Mouse (Mus musculus) monocyte, adult 59 days (primary cell): ENCODE data around the gene Gm35549. TPM values are rescaled to one million over a fixed set of nuclear protein-coding genes. Genes with fewer than 3 reads are reported as not detected.

Source experiments
- total RNA-seq, 2 experiments: library from RNA; stranded (reverse); gene quantifications; one replicate each; pipeline ENCODE4 v1.2.4; 2023

The Gm35549 gene
- not detected for total RNA-seq

DNA sequence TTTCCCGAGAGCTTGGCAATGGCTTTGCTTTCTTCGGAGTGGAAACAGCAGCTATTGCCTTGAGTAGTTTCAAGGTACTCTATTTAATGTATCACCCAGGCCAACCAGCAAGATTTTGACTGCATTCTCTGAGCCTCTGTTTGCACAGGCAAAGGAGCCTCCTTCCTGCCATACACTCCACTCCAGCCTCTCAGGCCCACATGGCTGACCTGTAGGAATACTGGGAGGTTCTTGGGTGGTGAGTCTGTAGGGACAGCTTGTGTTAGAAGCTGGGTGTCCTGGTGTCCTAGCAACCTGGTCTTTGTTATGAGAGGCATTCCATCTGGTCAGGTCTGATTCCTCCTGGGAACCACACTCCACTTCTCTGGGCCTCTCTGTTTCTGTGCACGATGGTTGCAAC, at the start of gene Gm35549:
Gene Gm35549, minus strand, starts transcription at position 276 of the 400 bp plus-strand sequence.

DNA sequence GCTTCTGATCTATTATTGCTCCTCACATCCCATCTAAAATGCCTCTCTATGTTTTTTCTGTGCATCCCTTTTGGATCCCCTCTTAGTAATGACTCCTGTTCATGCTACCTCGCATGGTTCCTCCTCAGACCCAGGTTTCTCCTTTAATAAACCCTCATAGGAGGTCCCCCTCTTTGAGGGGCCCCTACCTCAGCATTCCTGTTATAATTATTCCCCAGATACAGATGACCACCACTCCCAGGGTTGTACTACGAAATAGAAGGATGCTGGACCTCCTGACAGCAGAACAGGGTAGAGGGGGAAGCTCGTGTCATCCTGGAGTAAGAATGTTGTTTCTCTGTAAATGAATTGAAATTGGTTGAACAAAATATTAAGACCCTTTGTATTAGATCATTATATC, 41.5 kb upstream of the Gm35549 start, which contains the start of gene Zkscan7:
Gene Zkscan7, plus strand, starts transcription at position 301 of the 400 bp plus-strand sequence.

DNA sequence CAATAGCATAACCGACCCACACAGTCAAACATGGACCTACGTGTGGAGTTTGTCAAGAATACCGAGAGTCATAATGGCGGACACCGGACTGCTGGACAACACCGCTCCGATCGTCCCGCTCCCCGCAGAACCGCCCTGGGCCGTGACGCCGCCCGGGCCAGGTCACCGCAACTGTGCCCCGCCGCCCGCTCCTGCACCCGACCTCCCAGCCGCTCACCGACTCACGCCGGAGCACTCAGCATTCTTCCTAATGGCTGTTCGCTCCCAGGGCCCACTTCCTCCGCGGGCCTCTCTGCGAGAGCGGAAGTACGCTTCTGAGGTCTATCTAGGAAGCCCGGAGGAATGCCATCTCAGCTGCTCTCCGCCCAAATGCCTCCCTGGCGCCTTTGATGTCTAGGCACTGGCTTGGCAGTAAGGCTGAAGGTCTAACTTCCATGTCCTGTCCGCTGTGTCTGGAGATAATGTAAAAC, 21.9 kb upstream of the Gm35549 start, which contains the start of gene Zfp445:
Gene Zfp445, minus strand, starts transcription at position 310 of the 470 bp plus-strand sequence.

DNA sequence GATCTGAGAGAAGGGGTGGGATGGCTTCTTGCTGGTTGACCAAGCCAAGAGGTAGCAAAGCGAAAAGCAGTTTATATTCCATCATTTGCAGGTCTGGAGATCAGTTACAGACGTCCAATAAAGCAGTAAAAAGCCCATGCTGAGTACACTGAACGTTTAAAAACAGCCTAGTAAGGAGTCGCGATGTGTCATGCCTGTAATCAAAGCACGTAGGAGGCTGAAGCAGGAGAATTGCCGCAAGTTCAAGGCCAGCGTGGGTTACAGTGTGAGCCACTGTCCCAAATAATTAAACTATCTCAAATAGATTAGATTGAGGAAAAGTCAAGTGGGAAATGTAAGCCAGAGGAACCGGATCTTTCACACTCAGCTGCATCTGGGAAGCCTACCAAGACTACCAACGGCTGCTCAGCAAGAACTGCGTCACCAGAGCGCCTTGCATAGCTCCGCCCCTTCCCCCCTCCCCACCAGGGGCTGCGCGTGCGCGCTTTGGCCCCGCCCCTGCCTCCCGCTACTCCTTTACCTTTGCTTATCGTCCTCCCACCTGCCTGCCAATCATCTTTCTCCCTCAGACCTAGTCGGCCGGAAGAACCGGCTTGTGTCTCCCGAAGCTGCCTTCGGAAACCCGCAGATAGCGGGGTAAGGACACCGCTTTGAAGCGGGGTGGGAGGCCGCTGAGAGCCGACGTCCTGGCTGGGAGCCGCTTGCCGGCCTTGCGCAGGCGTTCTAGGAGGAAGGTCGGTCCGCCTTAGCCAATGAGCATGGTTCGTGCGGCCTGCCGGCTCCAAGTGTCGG, 38.6 kb downstream of the Gm35549 start, which contains the start of gene Tcaim:
Gene Tcaim, plus strand, starts transcription at position 487 of the 792 bp plus-strand sequence.

Other genes starting within 250 kb of the Gm35549 start
- gene Topaz1, start 96.7 kb downstream of the Gm35549 start, total RNA-seq: not detected
- 1 to 10 TPM; 5.6 to 6.2 TPM for gene Tcaim, start 38.5 kb downstream of the Gm35549 start, total RNA-seq
- 10 to 100 TPM; 84.5 to 96.6 TPM for gene Zfp445, start 22.0 kb upstream of the Gm35549 start, total RNA-seq
- 1 to 10 TPM; 1.6 to 2.3 TPM for gene Zkscan7, start 41.6 kb upstream of the Gm35549 start, total RNA-seq
- 1 to 10 TPM in 1 of 2 experiments, under 1 TPM in 1; 0.67 to 1.3 TPM for gene Zfp105, start 79.0 kb upstream of the Gm35549 start, total RNA-seq
- 10 to 100 TPM; 28.4 to 38.9 TPM for gene 1110059G10Rik, start 107.0 kb upstream of the Gm35549 start, total RNA-seq
- 1 to 10 TPM; 2.9 to 3.4 TPM for gene Kif15, start 107.0 kb upstream of the Gm35549 start, total RNA-seq
- 1 to 10 TPM; 4.9 to 5.1 TPM for gene Tmem42, start 177.3 kb upstream of the Gm35549 start, total RNA-seq
- gene Tgm4, start 190.7 kb upstream of the Gm35549 start, total RNA-seq: not detected